Mouse (Mus musculus) Muller cell, postnatal 12 days (primary cell): ENCODE measurements at regions not wholly inside any gene's neighbourhood (a gene's known extent, or its start where the extent isn't known, plus 50 kb on each side); places are given as distances from the start of the nearest gene placed in this dataset.

Experiments
- DNase-seq: peaks from one replicate; pipeline ENCODE4 v3.0.0-alpha.2; 2015; ENCODE audit errors: inconsistent ontology term

DNA sequence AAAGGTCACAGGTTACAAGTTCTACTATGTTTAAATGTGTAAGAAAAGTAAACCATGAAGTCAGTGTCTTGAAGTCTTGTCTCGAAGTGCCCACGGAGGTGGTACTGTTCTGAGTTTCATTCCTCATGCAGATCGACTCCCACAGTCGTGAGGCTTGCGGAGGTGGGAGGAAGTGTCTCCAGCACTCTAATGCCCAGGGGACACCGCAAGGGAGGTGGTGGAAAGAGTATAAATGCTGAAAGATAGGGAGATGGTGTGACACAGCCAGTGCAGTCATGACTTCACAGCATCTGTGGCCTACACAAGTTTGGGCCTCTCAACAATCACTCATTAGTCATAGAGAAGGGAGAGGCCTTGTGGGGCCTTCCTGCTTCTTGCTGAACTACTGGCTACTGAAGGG lies 112.8 kb upstream of the Adra1d start:
- DNase-seq = no peak

DNA sequence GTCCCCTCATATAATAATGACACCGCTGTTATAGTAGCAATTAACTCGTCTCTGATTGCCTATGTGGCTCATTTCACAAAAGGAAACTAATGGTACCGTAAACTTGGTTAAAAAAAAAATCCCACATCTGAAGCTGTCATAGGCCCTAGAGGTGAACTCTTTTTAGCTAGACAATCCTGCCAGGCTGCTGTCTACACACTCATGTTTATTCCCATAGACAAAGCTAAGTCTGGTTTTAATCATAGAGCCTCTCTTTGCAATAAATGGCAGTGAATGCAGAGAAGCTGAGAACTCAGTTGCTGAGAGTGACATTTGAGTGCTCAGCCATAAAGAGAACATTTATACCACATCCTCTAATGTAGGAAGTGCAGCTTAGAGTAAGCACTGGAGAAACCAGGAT lies 111.3 kb upstream of the Adra1d start:
- no peak for DNase-seq

DNA sequence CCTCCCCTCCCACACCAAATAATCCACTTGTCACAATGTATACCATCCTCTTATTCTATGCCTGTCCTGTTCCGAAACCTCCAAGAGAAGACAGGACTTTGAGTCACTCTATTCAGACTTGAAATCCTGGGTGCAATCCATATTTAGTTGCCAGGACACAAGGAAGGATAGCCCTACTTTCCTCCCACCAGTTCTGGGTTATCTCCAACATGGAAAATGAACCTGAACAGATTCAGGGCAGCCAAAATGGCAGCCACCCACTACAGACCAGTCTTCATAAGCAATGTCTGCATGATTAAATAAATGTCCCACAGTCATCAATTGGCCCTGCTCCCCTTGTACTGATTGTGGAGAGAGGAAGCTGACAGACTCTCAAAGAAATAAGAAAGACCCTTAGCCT lies 110.6 kb upstream of the Adra1d start:
- peak; percentile 76 for DNase-seq

DNA sequence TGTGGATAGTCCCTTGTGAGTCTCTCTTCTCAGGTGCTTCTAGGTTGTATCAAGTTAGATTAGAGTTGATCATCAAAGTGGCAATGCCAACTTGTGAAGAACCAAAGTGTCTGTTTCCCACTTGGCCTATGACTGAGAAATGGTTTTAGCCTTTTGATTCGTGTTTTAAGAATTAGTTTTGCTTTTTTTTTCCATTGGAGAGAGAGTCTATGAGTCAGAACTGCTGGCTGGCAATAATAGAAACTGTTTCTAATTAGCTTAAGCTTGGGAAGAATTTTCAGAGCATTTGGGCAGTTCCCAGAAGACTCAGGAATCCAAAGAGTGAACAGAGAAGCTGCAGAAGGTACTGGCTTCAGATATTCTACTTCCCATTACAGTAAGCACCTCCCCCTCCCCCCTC lies 110.1 kb upstream of the Adra1d start:
- peak; percentile 90 for DNase-seq

DNA sequence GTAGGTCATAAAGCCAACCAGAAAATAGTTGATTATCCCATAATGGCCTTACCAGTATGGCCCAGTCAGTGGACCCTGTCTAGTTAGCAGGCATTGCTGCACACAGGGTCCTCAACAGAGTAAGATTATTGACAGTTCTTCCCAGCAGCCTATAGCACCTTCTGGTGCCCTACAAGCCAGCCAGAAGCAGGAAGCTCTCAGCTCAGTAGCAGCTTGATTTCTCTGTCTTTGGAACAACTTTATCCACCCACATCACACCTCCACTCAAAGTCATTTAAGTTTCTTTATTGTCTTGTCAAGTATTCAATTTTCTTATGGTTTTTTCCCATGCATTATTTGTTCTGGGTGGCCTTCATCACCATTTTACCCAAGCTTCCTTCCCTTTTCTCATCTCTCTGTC lies 108.8 kb upstream of the Adra1d start:
- no peak for DNase-seq

DNA sequence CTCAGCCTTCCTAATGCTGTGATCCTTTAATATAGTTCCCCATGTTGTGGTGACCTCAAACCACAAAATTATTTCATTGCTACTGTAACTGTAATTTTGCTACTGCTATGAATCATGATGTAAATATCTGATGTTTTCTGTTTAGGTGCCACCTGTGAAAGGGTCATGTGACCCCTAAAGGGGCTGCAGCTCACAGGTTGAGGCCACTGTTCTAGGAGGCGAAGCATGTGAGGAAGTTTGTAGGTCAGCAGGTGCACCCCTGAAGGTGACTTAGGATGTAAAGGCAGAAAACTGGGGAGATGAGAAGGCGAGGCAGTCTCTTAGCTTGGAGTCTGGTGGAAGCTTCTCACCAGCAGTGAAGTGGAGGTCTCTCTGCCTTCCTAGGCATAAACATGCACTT lies 105.8 kb upstream of the Adra1d start:
- no peak for DNase-seq

DNA sequence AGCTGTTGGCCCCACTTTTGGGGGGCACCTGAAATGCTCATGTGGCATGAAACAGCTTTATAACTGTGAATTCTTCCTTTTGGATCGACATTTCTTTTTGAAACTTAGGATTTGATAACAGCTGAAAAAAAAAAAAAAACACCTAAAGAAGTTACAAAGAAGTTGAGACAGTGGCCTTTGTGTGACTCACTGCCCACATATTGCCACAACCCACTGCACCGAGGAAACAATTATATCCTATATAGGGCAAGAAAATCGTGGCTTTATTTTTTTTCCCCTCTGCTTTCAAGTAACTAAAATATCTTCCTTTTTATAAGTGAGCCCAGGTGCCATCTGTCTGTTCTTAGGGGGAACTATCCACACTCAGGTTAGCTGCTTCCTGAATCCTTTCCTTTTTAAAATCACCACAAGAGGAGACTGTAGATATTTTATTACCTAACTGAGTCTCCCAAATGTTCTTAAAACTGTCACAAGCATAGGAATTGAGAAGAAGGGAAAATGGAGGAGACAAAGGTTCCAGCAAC lies 104.8 kb upstream of the Adra1d start:
- no peak for DNase-seq

DNA sequence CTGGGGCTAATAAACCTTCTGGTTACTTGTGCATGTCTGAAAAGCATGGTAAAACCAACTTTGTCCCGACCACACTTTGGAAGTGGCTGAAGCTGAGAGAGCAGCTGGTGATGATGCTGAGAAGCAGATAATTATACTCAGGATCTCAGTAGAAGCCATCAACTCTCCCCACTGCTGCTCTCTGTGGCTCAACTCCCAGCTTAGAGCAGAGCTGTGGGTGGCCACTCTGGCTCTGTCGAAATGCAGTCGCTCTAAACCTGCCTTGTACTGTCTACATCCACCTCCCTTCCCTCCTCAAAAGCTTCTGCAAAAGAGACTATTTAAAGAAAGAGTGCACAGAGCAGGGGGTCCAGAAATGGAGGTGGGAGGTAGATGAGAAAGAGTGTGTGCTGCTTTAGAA lies 102.5 kb upstream of the Adra1d start:
- no peak for DNase-seq

DNA sequence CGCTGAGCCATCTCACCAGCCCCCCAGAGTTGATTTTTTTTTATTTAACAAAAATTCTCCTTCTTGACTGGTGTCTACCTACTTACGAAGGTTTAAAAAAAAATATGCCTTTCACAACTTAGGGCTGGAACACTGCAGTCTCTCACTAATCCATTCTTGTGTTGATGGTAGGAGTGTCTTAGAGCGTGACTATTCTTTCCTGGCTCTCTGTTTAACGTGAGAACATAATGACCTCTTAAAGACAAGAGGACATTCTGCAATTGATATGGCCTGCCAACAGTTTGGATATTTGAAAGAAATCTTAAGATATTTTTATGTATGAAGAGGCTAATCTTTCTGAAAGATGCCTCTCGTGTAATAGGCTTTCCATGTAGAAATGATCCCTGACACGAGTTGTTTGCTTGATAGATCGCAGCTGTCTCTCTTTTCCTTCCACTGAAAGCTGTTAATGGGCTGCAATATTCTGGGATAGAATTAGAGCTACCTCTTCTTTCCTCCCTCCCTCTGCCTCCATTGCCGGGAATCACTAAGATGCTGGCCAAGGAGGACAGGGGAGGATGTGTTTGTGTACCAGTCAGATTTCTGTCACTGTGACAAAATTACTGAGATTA lies 101.2 kb upstream of the Adra1d start:
- DNase-seq = no peak

DNA sequence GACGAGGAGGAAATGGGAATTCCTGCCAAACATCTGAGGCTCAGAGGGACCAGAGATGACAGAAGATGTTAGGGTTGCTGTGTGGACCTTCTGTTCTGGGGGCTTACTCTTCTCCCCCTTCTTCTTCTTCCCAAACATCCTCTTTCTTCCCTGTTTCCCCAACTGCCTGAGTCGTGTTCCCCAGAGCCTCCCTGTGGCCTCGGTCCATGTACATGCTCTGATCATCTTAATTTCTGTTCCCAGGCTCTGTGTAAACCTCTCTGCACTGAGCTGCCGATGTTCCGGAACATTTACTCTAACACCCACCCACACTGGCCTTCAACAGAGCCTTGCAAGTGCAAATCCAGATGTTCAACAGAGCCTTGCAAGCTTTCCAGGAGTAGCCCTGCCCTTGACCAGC lies 90.1 kb upstream of the Adra1d start:
- DNase-seq = no peak

DNA sequence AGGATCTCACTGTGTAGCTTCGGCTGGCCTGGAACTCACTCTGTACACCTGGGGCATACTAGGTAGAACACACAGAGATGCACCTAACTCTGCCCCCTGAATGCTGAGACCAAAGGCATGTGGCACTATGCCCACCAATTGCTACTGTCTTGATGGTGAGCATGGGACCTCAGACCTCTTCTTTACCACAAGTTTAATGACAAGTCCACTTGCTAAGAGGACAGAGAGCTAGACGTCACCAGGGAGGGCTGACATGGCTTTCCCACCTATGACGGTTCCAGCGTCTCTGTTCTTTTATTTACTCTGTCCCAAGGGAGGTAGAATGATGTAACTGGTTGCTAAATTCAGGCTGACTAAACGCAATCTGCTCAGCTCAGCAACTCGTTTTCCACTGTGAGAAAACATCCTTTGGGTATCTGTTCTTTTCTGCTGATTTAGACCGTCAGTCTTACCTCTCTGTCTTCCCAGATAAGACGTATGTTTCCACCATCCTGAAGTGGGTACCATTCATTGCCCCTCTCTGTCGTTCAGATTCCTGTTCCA lies 88.6 kb upstream of the Adra1d start:
- no peak for DNase-seq

DNA sequence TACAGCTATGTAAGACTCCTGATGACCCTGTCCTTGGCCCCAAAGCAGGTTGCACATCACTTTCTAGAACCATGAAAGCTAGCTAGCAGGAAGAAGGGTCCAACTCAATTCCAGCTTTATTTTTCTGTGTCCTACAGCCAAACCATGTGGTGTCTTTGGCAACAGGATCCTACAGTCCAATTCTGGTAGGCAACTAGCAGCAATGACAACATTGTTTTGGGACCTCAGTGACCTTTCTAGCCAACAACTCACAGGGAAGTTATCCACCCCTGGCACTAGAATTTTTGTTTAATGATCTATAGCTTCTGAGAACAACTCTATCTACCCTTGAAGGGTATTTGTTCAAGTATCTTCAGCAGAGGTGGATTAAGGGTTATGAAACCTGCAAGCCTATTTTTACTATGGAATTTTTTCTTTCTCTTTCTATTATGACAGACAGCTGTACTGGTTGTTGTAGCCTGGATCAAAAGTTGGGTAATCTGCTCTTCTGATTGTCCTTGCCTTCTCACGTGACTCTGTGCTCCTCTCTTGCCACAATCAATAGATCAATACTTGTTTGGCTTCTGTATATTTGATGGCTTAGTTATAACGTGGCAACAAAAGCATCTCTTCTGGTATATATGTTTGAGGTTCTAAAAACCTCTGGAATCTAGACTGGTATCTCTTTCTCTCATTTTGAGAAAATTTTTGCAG lies 82.2 kb upstream of the Adra1d start:
- DNase-seq = no peak

DNA sequence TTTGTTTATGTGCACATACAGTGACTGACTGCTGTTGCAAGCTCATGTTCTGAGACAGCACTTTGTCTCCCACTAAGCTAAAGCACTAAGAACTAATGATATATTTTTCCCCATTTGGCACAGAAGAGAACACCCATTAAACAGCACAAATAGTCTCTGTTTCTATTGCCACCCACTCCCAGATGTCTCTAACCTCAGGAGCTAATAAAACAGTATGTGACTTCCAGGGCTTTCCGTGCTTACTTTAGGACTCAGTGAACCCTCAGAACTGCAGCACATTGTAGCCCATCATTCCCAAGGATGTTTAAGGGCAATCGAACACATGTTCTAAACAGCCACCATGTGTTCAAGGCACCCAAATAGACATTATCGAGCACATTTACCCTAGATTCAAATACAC lies 80.4 kb upstream of the Adra1d start:
- no peak for DNase-seq

DNA sequence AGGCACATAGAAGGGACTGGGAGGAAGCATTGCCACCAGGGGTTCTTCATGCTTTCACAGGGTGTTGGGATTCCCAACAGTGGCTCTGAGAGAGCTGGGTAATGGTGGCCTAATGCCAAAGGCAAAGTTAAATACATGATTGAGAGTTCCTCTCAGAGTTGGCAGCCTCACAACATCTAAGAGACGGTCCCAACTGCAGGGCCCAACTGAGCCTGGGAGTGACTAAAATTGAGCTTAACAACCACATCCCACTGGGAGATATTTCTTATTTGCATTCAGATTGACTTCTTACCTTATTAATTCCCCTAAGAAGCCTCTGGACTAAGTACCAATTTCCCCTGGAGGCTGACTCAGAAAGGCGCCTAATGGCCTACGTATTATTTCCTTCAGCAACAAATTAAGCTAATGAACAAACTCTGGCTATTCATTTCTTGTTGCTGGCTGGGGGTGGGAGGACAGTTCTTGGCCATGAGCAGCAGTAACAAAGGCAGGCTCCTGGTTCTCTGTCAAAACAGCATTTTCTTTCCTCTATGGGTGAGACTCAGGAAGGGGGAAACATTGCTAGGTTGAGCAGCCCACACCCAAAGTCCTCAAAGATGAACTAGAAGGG lies 77.0 kb upstream of the Adra1d start:
- peak; percentile 50 for DNase-seq

DNA sequence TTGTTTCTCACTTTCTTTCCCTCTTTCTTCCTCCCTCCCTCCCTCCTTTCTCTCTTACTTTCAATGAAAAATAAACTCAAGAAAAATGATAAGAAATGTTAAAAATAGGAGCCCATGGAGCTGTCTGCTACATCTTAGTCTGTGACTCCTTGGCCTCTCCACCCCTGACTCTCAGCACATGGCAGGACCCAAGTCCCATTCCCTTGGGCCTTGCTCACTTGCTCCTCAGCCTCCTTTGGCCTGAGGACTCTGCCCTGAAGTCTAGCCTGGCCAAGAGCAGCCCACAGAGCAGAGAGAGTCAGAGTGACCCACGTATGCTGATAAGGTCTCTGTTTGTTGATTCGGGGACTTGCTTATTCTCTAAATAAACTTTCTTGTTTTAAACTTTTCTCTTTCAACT lies 73.7 kb upstream of the Adra1d start:
- no peak for DNase-seq

DNA sequence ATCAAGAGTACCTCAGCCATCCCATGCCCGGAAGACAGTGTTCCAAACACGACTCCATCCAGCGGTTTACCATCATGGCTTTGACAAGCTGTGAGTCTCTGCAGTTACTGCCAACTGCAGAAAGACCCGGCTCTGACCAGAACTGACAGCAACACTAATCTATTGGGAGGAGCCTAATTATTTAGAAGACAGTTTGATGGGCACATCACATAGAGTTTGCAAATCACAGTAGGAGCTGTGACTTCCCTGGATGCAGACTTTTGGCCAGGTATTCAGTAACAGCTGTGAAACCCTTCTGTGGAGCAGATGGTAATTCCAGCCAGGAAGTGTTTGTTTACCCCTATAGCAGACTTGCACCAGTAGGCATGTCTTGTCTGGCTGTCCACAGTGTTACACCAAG lies 55.8 kb upstream of the Adra1d start:
- DNase-seq = no peak

DNA sequence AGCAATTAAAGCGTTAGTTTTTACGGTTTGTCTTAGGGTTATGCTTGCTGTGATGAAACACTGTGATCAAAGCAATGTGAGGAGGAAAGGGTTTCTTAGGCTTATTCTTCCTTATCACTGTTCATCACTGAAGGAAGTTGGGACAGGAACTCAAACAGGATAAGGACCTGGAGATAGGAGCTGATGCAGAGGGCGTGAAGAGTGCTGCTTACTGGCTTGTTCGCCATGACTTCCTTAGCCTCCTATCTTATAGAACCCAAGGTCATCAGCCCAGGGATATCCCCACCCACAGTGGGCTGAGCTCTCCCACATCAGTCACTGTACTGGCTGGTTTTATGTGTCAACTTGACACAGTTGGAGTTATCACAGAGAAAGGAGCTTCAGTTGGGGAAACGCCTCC lies 50.4 kb upstream of the Adra1d start:
- DNase-seq = no peak
